Mouse (Mus musculus) intestine, embryonic 16.5 days (tissue): ENCODE data around the gene Olfr380. TPM values are rescaled to one million over a fixed set of nuclear protein-coding genes. Genes with fewer than 3 reads are reported as not detected.

Experiments used
- ATAC-seq: fragments of 200-750 bp; cut with Nextera tagmentation; 2 replicates; pipeline ENCODE4 v1.8.0; 2017; ENCODE audit warnings: moderate TSS enrichment, moderate library complexity
- H3K27ac ChIP-seq: fragments of 300-500 bp; sonication (generic); 2 replicates; pipeline ENCODE4 v1.5.1; 2014; ENCODE audit warnings: mild to moderate bottlenecking, low read length
- H3K27me3 ChIP-seq: fragments of 300-500 bp; sonication (generic); replicated peaks from 2 replicates; pipeline ENCODE4 v1.6.1; 2014; ENCODE audit warnings: low read length, control low read depth, mixed read lengths; ENCODE audit not compliant: control insufficient read depth, insufficient read depth
- H3K36me3 ChIP-seq: fragments of 300-500 bp; sonication (generic); 2 replicates; pipeline ENCODE4 v1.6.1; 2014; ENCODE audit warnings: low read length, control low read depth; ENCODE audit not compliant: control insufficient read depth, insufficient read depth
- H3K4me1 ChIP-seq: fragments of 300-500 bp; sonication (generic); 2 replicates; pipeline ENCODE4 v1.6.1; 2014; ENCODE audit warnings: low read length, control low read depth, mixed read lengths; ENCODE audit not compliant: control insufficient read depth, insufficient read depth
- H3K4me2 ChIP-seq: fragments of 300-500 bp; sonication (generic); 2 replicates; pipeline ENCODE4 v1.6.1; 2014; ENCODE audit warnings: low read depth, low read length, control low read depth
- H3K4me3 ChIP-seq: fragments of 300-500 bp; sonication (generic); 2 replicates; pipeline ENCODE4 v1.5.1; 2014; ENCODE audit warnings: mild to moderate bottlenecking, low read length
- H3K9ac ChIP-seq: fragments of 300-500 bp; sonication (generic); 2 replicates; pipeline ENCODE4 v1.6.1; 2014; ENCODE audit warnings: low read depth, low read length
- H3K9me3 ChIP-seq: fragments of 300-500 bp; sonication (generic); 2 replicates; pipeline ENCODE4 v1.6.1; 2016; ENCODE audit warnings: low read length, control low read depth; ENCODE audit not compliant: control insufficient read depth
- WGBS: fragments of 180-500 bp; shearing (Covaris S2); extraction: QIAGEN DNeasy Blood & Tissue Kit; methylation state at CpG from one replicate; pipeline ENCODE4 v1.1.7; 2014; 5-methylcytosine and 5-hydroxymethylcytosine counted together
- polyA plus RNA-seq: library from polyadenylated mRNA; unstranded; fragments of >200 nt; fragmentation: Nextera tagmentation; extraction: Ambion mirVana; gene quantifications from 2 replicates; pipeline ENCODE4 v1.2.1, GENCODE M21; 2015

Olfr380 gene
- polyA plus RNA-seq = not detected in 2 replicates

DNA sequence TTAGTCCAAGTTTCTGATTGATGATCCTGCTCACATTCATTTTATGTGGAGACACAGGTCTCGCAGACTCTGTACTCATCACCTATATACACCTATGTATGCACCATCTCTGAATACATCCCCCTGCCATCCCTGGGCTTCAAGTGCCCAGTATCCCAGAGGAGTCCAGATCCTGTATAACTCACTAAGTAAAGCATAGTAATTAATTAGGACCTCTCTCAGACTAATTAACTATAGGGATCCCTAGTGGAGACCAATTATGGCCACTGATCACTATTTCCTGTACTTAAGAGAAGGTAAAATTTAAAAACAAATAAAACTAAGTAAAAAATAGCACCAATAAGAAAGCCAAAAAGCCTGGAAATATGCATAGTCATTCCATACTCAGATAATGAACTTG, at the start of gene Olfr380:
Olfr380 (minus strand) TSS at position 101 of the 400 bp plus-strand sequence.
- Histone ChIP-seq H3K36me3 (no peaks in the 10 kb centered on the region), H3K27ac (no peak within 1 kb of the TSS), H3K4me3 (no peak within 1 kb of the TSS), H3K4me1 (no peaks in the 10 kb centered on the region), H3K9ac (no peak within 1 kb of the TSS), H3K9me3 (no peaks in the 10 kb centered on the region), H3K27me3 (no peaks in the 10 kb centered on the region), H3K4me2 (no peak within 1 kb of the TSS)
- 91% methylated on average over 1 of the region's 1 CpGs for WGBS
- no peak for ATAC-seq

GRCm38 (mm10) chr11:73491503-73491902, 34.2 kb upstream of the Olfr380 start, which contains the start of gene Olfr381:
Gene Olfr381 (minus strand): TSS chr11:73491603.
- no peaks in the 10 kb centered on the region for H3K27me3 ChIP-seq
- ATAC-seq = no peak
- no peaks in the 10 kb centered on the region for H3K36me3 ChIP-seq

DNA sequence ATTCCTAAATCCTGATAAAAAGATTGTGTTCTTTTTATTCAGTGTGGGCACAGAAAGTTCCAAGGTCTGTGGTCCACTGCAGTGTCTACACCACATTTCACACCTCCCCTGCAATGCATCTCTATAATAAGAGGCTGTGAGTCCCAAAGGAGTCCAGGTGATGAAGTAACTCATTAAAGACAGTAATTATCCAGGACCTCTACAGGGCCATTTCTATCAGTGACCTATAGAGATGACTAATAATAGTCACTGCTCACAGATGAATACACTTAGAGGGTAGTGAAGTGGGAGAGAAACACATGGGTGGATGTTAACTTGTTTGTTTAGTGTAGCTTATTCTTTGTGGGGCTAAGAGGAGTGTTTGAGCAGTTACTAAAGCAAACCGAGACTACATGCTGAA, 28.9 kb downstream of the Olfr380 start, which contains the start of gene Olfr378:
Olfr378 (minus strand) TSS at position 101 of the 400 bp plus-strand sequence.
- H3K27ac ChIP-seq = no peak within 1 kb of the TSS
- WGBS = 83% methylated on average over 1 of the region's 1 CpGs
- no peaks in the 10 kb centered on the region for H3K9me3 ChIP-seq
- no peak for ATAC-seq
- no peaks in the 10 kb centered on the region for H3K27me3 ChIP-seq
- no peaks in the 10 kb centered on the region for H3K36me3 ChIP-seq
- no peak within 1 kb of the TSS for H3K4me3 ChIP-seq
- no peak within 1 kb of the TSS for H3K9ac ChIP-seq
- no peaks in the 10 kb centered on the region for H3K4me1 ChIP-seq
- H3K4me2 ChIP-seq = no peak within 1 kb of the TSS

More at GRCm38 (mm10) chr11:73491503-73491902, 34.2 kb upstream of the Olfr380 start, which contains the start of gene Olfr381:
- no peak within 1 kb of the TSS for H3K4me3 ChIP-seq
- no peak within 1 kb of the TSS for H3K27ac ChIP-seq
- no peak within 1 kb of the TSS for H3K4me2 ChIP-seq
- no peaks in the 10 kb centered on the region for H3K4me1 ChIP-seq
- H3K9ac ChIP-seq = no peak within 1 kb of the TSS
- no peaks in the 10 kb centered on the region for H3K9me3 ChIP-seq

Other genes starting within 250 kb of the Olfr380 start
- 0.12 TPM in 2 replicates for gene Trpv1, start 223.2 kb downstream of the Olfr380 start, polyA plus RNA-seq
- 0.13 and 0.16 TPM in 2 replicates for gene Trpv3, start 190.1 kb downstream of the Olfr380 start, polyA plus RNA-seq
- 1.5 and 2.3 TPM in 2 replicates for gene Aspa, start 127.9 kb downstream of the Olfr380 start, polyA plus RNA-seq
- not detected in 2 replicates for gene Gm49340, start 127.8 kb downstream of the Olfr380 start, polyA plus RNA-seq
- gene Spata22, start 127.8 kb downstream of the Olfr380 start, polyA plus RNA-seq = 0.21 and 0.31 TPM in 2 replicates
- not detected in 2 replicates for gene Olfr20, start 106.7 kb downstream of the Olfr380 start, polyA plus RNA-seq
- gene Olfr376, start 86.3 kb downstream of the Olfr380 start, polyA plus RNA-seq = not detected in 2 replicates
- gene Olfr1, start 57.9 kb downstream of the Olfr380 start, polyA plus RNA-seq = not detected in 2 replicates
- gene Olfr378, start 29.0 kb downstream of the Olfr380 start, polyA plus RNA-seq = not detected in 2 replicates
- not detected in 2 replicates for gene Olfr381, start 34.1 kb upstream of the Olfr380 start, polyA plus RNA-seq
- gene Olfr382, start 59.7 kb upstream of the Olfr380 start, polyA plus RNA-seq = not detected in 2 replicates
- gene Olfr385, start 135.5 kb upstream of the Olfr380 start, polyA plus RNA-seq = not detected in 2 replicates
- gene Olfr384, start 141.1 kb upstream of the Olfr380 start, polyA plus RNA-seq = not detected in 2 replicates
- gene Zfp735, start 231.3 kb upstream of the Olfr380 start, polyA plus RNA-seq = not detected in 2 replicates